Mouse (Mus musculus) urinary bladder, postnatal 36 days (tissue): ENCODE data around the gene Ascl4.

Experiments used
- DNase-seq, 2 experiments: peaks; one replicate each; pipeline ENCODE4 v3.0.0; 2022; ENCODE audit warnings: low spot score in 2 of 2, mixed read lengths in 1 of 2

Ascl4 gene

DNA sequence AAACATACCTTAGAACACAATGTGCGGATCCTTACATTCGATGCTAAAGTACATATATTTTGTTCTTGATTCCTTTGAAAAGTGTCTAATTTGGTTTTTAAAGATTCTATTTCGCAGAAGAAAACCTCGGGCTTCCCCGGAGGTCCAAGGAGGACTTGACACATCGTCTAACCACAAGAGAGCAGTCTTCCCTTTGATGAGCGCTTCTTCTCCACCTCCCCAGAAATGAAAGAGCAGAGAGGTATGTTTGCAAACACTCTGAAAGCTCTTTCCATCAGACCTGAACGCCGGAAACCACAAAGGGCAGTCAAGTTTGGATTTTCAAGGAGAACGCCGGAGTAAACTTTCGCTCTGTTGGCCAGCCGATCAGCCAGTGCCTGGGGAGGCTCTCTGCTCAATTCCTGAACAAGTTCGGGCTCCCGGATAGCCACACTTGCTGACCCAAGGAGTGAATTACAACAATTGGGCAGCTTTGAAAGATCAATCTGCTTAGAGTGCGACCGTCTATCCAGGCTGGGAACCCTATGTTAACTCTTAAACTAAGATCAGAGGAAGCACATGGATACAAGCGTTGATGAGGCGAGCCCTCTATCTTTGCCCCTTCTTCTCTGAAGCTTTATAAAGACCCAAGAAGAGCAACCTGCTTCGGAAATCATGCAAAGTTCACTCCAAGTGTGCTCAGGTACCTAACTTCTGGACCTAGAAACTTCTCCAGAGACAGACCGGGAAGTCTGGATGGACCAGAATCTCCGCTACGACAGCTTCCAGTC lies at the start of gene Ascl4:
Gene Ascl4, plus strand, starts transcription at position 6 of the 770 bp plus-strand sequence.
- DNase-seq, result peak in 1 of 2 experiments; percentile 4

DNA sequence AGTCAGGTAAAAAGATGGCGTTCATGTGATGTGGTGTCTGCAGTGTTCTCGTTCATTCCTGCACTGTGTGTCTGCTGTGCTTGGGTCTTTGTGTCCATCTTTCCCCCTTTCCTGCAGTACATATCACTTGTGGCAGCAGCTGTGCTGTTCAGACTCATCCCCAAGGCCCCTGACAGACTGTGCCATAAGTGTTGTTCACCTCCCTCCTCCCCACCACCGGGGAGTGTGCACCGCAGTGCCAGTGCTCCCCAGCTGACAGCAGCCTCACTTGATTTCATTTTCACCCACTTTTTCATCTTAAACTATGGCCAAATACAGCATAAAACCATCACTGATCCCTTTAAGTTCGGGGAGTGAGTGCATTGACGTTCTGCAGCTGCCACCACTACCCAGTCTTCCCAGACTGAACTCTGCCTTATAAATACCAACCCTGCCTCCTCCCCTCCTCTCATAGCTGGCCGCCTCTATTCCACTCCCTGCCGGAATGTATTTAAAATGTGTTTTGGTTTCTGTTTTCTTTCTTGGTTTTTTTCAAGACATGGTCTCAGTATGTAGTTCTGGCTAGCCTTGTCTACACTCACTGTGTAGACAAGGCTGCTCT lies 47.5 kb upstream of the Ascl4 start:
- no peak for DNase-seq

DNA sequence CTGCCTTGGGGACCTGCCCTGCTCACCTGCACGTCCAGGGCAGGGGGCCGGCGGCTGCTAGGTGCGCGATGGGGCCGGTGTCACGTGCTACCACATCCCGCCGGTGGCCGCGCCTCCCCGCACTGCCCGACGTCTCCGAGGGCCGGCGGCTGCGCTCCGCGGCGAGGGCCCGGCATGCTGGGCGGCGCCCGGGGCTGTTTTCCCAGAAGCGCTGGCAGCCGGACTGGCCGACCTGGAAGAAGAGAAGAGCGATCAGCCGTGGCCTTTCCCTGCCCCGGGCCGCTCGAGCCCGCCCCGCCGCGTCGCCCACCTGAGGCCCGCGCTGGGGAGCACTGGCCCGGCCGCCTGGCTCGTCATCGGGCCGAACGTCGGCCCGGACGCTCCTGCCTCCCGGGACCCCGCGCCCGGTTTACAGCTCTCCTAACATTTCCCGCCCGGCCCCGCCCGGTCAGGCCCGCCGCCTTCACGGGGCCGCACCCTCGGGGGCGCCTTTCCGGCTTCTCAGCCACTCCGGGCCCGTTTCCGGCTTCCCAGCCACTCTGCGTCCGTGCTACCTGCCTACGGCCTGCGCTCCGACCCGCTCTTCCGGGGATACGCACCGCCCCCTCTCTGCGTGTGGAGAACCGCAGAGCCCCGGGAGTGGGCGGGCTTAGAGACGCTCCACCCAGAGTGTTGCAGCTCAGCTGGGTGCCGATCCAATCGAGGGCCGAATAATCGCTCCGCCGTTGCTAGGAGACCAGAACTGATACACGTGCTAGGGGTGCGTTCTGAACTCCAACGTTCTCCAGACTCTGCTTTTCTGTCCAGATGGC lies 10.8 kb upstream of the Ascl4 start, which contains the start of gene Prdm4:
Gene Prdm4, minus strand, starts transcription at position 645 of the 812 bp plus-strand sequence.
- DNase-seq, result peak; percentile 93 to 96

DNA sequence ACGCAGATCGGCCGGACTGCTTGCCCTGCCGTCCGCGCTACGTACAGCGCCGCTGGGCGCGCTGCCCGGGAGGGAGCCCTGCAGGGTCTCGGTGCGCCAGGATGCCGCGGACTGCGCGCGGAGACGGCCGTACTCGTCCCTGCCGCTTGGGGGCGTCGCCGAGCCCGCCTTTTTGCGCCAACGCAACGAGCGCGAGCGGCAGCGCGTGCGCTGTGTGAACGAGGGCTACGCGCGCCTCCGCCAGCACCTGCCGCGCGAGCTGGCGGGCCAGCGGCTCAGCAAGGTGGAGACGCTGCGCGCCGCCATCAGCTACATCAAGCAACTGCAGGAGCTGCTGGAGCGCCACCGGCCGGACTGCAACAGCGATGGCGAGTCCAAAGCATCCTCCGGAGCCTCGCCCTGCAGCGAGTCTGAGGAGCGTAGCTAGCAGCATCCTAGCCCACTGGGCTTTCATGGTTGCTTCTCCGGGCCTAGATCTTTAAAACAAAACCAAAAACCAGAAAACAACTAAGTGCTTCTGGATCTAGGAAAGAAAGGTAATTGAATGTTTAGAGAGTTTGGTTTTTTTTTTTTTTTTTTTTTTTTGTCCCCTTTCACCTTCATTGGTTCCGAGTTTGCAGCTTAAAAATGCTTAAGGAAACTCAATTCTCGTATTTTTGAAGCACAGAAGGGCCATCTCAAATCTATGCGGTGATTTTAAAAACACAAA lies 1.2 kb downstream of the Ascl4 start:
- peak; percentile 27 to 33 for DNase-seq

DNA sequence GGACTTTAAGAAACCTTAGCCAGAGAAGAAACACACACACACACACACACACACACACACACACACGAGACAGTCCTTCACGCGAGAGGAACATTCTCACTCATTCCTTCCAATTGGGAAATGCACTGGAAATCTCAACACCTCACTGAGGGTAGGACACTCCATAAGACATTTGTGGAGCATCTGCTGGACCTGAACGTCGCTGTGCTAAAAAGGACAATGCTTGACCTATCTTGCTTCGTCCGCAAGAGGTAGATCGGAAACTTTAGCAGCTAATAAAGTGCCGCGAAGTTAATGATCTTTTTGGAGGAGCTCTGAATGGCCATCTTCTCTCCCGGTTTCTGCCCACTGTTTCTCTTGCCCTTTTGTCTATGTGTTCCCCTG lies 1.7 kb downstream of the Ascl4 start:
- DNase-seq, result no peak

DNA sequence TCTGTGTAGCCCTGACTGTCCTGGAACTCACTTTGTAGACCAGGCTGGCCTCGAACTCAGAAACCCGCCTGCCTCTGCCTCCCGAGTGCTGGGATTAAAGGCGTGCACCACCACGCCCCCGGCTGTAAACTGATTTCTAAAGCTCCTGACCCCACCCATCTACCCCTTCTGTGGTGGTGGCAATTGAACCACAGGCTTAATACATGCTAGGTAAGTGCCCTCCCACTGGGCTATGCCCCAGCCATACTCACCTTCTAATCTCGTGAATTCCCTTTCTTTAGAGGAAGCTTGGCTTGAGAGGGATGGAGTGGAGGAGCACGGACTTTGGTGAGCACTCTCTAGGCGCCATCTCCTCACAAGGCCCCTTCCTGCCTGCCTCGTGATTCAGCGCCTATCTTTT lies 2.5 kb downstream of the Ascl4 start:
- no peak for DNase-seq

DNA sequence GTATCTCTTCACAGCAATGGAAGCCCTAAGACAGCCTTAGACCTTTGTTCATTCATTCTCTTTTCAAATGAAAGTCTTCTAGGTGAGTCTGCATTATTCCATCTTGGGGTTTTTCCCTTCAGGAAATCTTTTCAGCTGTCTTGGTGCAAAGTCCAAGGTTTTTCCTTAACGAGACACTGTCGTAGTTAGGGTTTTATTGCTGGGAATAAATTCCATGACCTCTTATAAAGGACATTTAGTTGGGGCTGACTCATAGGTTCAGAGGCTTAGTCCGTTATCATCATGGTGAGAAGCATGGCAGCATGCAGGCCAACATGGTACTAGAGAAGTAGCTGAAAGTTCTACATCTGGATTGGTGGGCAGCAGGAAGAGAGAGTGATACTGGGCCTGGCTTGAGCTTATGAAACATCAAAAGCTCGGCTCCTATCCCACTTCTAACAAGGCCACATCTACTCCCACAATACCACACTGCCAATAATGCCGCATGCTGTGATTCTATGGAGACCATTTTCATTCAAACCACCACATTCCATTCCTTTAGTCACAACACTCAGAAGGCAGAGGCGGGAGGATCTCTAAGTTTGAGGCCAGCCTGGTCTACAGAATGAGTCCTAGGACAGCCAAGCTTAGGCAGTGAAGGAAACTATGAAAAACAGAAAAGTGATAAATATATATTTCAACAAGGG lies 8.9 kb downstream of the Ascl4 start:
- DNase-seq, result no peak

DNA sequence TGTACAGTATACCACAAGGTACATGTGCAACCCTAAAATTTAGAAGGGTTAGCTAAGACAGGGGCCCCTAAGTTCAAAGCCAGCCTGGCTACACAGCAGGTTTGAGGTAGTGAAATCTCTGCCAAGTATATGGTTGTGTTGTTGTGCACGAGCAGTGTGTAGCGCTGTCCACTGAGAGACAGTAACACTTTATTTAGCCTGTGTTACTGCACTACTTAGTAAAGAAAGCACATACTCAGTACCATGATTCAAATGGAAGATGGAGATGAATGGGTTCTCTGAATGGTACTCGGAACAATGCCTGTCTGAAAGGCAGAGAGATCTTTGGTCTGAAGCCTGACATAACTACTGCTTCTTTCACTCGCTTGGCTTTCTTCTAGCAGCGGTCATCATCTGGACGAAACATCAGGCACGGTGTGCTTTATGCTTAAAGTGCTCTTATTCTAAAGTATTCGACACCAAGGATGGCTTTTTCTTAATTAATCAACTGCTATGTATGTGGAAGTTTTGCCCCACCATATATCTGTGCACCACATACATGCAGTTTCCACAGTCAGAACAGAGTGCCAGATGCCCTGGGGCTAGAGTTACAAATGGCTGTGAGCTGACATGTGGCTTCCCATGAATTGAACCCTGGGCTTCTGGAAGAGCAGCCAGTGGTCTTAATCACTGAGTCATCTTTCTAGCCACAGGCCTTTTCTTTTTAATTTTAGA lies 21.2 kb downstream of the Ascl4 start:
- no peak for DNase-seq

DNA sequence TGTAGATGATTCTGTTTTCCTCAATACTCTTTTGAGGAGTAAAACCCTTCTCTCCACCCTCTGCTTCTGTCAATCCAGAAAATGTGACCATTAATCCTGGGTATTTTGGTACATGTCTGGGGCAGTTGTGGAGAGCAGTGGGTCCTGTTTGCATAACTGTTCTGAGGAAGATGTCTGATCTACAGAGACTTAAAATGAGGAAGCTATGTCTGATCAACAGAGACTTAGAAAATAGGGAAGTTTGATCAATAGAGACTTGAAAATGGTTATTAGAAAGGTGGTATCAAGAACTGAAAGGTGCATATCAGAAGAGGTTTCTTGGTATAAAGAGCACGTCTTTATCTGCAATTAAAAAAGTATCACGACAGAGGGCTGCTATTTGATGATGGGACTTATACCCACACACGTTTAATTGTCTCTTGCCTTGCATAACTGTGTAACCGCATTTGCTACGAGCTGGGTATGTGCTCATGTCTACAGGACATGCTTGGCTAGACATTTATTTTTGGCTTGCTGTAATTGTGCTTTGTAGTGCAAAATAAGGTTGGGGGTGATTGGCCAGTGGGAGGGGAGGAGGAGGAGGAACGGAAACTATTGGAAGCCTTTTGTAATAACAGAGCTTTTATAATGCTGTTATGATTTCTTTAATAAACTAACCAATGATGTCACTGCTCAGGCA lies 24.4 kb downstream of the Ascl4 start:
- DNase-seq, result no peak

DNA sequence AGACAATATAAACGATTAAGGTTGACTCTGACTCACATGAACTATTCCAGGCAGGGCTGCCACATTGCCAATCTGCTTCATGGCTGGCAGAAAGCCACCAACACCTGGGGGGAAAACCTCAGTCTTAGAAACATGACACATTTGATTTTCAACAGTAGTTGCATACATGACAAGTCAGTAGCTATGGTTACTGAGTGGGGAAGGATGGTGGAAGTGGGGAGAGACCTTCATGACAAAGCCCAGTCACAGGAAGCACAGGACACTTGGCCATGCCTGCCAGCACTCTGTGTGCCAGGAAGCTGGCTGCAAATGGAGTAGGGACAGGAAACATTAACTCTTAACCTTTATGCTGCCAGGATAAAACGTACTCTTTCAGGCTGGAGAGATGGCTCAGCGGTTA lies 25.9 kb downstream of the Ascl4 start:
- DNase-seq, result no peak

DNA sequence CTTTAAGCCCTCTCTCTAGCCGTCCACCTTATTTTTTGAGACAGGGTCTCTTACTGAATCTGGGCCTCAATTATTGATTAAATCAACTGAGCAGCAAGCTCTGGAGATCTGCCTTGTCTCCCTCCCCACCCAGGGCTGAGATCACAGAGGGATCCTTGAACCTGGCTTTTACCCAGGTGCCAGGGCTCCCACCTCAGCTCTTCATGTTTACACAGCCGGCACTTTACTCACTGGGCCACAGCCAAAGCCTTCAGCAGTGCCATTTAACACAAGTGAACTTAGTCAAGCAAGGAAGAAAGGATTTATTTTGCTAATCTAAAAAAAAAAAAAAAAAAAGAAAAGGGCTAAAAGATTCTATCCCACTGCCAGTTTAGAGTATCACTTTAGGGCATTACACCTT lies 26.9 kb downstream of the Ascl4 start:
- no peak for DNase-seq

DNA sequence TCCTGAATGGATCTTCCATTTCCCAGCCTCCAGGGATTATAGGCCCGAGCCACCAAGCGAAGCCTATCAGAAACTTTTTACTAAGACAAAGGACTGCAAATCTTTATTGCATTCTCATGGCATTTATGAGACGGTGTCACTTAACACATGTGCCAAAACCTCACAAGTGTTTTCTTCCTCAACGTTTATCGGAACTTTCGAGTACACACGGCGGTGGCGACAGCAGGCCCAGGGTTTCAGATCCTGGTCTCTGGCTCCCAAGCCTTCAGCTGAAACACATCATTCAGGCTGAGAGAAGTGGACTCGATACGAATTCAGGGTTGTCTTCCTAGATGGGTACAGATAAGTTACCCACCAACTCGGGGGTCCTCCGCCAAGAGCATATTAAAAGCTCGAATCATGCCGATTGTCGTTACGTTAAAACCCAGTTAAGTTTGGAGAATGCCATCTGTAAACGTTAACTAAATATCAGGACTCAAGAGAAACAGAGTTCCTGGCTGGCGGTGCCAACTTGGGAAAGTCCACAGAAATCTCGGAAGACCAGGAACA lies 29.5 kb downstream of the Ascl4 start:
- no peak for DNase-seq

DNA sequence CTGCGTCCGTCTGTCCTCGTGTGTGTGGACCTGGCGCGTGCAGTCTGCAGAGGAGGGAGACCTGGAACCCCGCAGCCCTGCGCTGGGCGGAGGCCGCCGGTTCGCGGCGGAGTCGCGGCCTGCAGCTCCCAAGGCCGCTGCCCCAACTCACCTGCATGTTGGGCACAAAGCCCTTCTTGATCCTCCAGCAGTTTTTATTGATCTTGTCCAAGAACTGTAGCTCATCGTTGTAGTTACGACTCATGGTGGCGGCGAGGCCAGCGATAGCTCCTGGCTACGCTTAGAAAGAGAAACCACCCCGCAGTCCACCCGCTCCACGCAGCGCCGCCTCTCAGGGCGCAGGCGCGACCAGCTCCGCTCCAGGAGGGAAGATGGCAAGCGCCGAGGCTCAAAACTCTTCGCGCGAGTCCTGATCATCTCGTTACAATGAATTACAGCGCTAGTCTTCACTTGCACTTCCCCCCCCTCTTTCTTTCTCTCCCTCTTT lies 30.0 kb downstream of the Ascl4 start, which contains the start of gene Rtcb:
Gene Rtcb, minus strand, starts transcription at position 360 of the 487 bp plus-strand sequence.
- peak; percentile 97 for DNase-seq

DNA sequence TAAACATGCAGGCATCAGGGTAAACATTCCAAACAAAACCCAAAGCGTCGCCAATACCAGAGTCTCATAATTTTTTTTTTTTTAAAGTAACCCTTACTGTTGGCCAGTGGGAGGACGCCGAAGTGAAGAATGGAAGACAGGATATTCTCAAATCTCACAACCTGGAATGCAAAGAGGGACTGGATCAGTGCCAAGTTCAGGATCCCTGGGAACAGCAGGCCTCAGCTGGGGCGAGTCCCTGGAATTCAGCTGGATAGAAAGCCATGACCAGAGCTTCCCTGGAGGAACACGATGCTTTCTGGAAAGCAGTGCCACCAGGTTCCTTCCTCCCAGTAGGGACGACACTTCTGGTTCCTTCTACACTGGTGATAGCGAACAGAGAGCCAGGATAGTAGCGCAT lies 35.4 kb downstream of the Ascl4 start:
- no peak for DNase-seq

DNA sequence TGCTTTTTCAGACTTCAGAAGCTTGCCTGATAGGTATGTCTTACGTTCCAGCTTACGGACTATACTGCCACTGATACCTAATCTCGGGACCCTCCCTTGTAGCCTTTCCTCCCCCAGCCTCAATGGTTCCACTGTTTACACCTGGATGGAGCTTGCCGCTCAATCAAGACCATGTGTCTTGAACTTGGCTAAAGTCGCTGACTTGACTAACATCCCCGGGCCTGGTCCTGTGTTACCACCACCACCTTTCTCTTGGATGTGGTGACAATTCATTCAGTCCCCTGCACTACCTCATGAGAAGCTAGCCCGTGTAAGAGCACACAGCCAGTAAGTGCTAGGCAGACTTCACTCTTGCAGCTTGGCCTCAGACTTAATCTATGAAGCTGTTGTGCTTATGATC lies 36.8 kb downstream of the Ascl4 start:
- DNase-seq, result no peak

DNA sequence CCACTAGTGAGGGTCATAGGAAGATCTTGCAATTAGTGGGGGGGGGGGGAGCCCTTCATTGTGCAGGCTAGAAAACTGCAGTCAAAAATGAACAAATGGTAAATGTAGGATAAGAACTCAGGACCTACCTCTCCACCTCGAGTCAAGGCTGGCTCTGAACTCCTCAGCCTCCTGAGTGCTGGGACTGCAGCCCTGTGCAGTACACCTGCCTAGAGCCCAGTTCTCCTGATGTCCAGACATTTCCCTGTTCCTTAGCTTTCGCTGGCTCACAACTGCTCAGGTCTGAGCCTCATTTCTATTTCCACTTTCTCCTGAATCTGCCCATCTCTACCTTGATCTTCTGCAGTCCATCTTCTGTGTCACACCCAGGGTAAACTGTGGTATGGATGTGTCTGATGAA lies 39.0 kb downstream of the Ascl4 start:
- DNase-seq, result no peak

DNA sequence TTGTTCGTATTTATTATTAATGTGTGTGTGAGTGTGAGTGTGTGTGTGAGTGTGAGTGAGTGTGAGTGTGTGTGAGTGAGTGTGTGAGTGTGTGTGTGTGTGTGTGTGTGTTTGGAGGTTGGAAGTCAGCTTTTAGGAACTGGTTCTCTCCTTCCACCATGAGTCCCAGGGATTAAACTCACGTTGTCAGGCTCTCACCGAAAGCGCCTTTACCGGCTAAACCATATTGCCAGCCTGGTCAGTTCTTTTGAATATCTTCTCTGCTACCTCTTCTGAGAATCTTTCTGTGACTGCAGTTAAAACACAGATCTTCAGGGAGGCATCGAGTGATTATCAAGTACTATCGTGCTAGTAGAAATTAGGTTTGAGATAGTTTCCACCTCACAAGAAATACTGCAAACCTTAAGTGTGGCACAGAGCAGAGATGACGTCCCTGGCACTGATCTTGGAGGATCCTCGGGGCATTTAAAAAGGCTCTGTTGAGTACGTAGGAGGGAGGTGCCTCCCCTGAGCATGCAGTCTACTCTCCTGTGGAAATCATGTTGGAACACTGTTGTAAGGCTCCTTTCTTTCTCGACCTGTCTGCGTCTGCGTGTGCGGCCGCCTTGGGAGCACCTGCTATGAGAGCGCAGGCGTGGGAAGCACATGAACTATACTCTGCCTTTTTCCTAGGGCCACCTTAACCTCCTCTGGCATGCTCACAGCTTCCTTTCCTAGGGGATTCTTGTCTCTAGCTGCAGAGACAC lies 40.1 kb downstream of the Ascl4 start:
- no peak for DNase-seq

DNA sequence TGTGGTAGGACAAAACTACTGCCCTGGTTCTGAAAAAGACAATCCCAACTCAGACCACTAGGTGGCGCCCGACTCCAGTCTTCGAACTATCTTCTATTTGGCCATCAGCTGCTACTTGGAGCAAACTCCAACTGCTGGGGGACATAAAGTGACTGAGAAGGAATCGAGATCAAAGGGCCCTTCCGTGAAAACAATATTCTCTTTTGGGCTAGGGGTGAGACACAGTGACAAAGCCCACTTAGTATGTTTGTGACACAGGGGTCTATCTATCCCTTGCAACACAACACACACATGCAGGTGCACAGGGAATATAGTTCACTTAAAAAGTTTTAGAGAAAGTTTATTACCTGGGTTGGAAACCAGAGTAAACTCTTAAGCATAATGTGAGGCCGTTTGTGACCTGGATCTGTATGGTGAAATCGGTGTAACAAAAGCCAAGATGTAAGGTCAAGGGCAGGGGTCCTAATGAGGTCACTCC lies 40.7 kb downstream of the Ascl4 start:
- DNase-seq, result peak; percentile 79 to 81

DNA sequence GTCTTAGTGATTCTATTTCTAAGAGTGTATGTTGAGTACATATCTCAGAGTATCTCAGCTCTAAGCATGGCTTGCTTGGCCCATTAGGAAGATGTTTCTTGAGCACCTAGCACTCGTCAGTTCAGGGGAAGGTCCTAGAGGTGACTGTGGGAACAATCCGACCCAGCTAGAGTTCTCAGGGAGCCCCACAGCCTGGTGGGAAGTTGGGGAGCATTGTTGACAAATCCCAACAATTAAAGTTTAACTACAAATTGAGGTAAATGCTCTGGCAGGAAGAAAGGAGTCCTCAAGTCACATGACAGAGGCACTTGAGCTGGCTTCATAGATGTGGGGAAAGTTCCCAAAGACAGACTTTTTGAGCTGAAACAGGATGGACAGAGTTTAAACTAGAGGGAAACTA lies 41.2 kb downstream of the Ascl4 start:
- no peak for DNase-seq
